ENCODE assay signal across 10 mouse cellular contexts in genomic region chr2:7310129-7310839, GRCm38 (mm10).
DNase-seq lines count a peak whose midpoint lies in the region; ATAC-seq lines count a peak whose summit lies in the region.
"Had no signal": no experiment of that assay in that cellular context is flagged by ENCODE, and none has a peak within 500 bp of the region (broad histone marks: within the 10 kb centered on the region; RNA-seq: fewer than 3 reads in every experiment).

No protein-coding gene starts in this region.

- H3K4me1 ChIP-seq in hindbrain, embryonic 14.5 days (replicated peaks; ENCODE audit: control insufficient read depth, insufficient read depth, low read length): peaks cover 28% of the 10 kb centered on the region
- peaks cover 24% of the 10 kb centered on the region for H3K4me1 ChIP-seq in neural tube, embryonic 13.5 days (replicated peaks)
- H3K4me1 ChIP-seq: megakaryocyte, embryonic 14.5 days had no signal

- peak; percentile 35 to 75 for DNase-seq in layer of hippocampus, adult 18-20 months (ENCODE audit: low spot score in 2 of 2)
- DNase-seq in layer of hippocampus, adult 9-10 months (ENCODE audit: low spot score): no peak
- DNase-seq in embryo, embryonic 9.5 days (ENCODE audit: extremely low spot score): peak; percentile 51
- peak; percentile 74 for DNase-seq in hindbrain, embryonic 14.5 days (ENCODE audit: low spot score)
- no peak for DNase-seq in heart, adult 18-20 months
- no peak for DNase-seq in spleen, adult 12 weeks (ENCODE audit: low spot score)
- DNase-seq: gastrocnemius, postnatal 25 days had no signal

- H3K36me3 ChIP-seq in hindbrain, embryonic 14.5 days (replicated peaks; ENCODE audit: control insufficient read depth, insufficient read depth): no peaks in the 10 kb centered on the region
- no peaks in the 10 kb centered on the region for H3K36me3 ChIP-seq in neural tube, embryonic 13.5 days

- no peak overlapping the region for H3K4me3 ChIP-seq in hindbrain, embryonic 14.5 days (replicated peaks; ENCODE audit: low read length)
- no peak overlapping the region for H3K4me3 ChIP-seq in neural tube, embryonic 13.5 days
- H3K4me3 ChIP-seq: megakaryocyte, embryonic 14.5 days had no signal

- peak overlapping the region; percentile 72 for H3K27ac ChIP-seq in hindbrain, embryonic 14.5 days
- no peak overlapping the region for H3K27ac ChIP-seq in neural tube, embryonic 13.5 days (replicated peaks)

- H3K4me2 ChIP-seq in hindbrain, embryonic 14.5 days (replicated peaks): no peak overlapping the region
- H3K4me2 ChIP-seq in neural tube, embryonic 13.5 days: 0 out of 2 replicates have a peak overlapping the region, but pooled peaks have one; percentile 13

- H3K27me3 ChIP-seq in hindbrain, embryonic 14.5 days (ENCODE audit: control insufficient read depth, insufficient read depth, low read length): no peaks in the 10 kb centered on the region
- H3K27me3 ChIP-seq in neural tube, embryonic 13.5 days: no peaks in the 10 kb centered on the region
- H3K27me3 ChIP-seq: megakaryocyte, embryonic 14.5 days had no signal

- peak; percentile 75; the same call in 1 of the 2 replicates for ATAC-seq in hindbrain, embryonic 14.5 days (ENCODE audit: low FRiP score)
- ATAC-seq in neural tube, embryonic 13.5 days (ENCODE audit: low read depth): peak; percentile 43; the same call in 1 of the 2 replicates
- no peak for ATAC-seq in megakaryocyte progenitor cell, adult 5-6 weeks (replicated peaks; ENCODE audit: poor library complexity)

- H3K9ac ChIP-seq in hindbrain, embryonic 14.5 days: no peak overlapping the region
- H3K9ac ChIP-seq in neural tube, embryonic 13.5 days: no peak overlapping the region

- 10% methylated on average over 2 of the region's 2 CpGs for WGBS in hindbrain, embryonic 14.5 days
- 25% methylated on average over 2 of the region's 2 CpGs for WGBS in neural tube, embryonic 13.5 days

- no peaks in the 10 kb centered on the region for H3K9me3 ChIP-seq in hindbrain, embryonic 14.5 days (ENCODE audit: control insufficient read depth, low read length)
- H3K9me3 ChIP-seq in neural tube, embryonic 13.5 days: no peaks in the 10 kb centered on the region
- H3K9me3 ChIP-seq: megakaryocyte, embryonic 14.5 days had no signal

Comparison
In these comparisons a context has a peak if more than half of its experiments do, and no peak if none do; other contexts are left out.
1. DNase-seq: peak in layer of hippocampus, adult 18-20 months (2 of 2), embryo, embryonic 9.5 days (single experiment) and hindbrain, embryonic 14.5 days (single experiment); none in layer of hippocampus, adult 9-10 months (single experiment), heart, adult 18-20 months (0 of 2) and spleen, adult 12 weeks (single experiment).